Mouse (Mus musculus): ENCODE data around the gene Cep112.

DNA sequence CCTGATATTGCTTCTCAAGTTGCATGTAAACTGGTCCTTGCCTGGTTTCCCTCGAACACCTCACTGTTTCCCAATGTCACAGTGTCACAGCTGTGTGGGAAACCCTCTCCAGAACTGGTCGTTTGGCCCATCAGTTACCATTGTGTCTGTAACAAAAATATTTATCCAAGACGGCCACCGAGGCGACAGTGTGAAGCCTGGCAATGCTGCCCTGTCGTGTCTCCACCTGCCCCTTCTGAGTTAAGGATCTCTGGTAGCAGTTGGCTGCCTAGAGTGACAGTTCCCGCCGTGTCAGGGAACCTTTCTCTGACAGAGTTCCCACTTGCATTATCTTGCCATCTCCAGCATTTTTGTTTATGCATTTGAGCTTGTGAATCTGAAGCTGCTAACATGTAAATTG is 440.8 kb downstream of the Cep112 start:
- TF ChIP-seq CTCF (IDR thresholded peaks at IDR 0.05; ENCODE audit: borderline replicate concordance, insufficient read depth, low read depth, low read length) (no peak), POLR2A (IDR thresholded peaks at IDR 0.05; ENCODE audit: borderline replicate concordance, insufficient read depth, low read length) (no peak)

Data from cerebellum, adult 2 months (tissue).